Mouse (Mus musculus) myocyte (in vitro differentiated cells): ENCODE data around the gene Flt1.

Source experiments
- E2F4 ChIP-seq: IDR thresholded peaks from one replicate; pipeline ENCODE4 v1.6.1; 2011; ENCODE audit warnings: mild to moderate bottlenecking, control low read depth, moderate library complexity; ENCODE audit not compliant: insufficient read depth
- MAX ChIP-seq: IDR thresholded peaks from one replicate; pipeline ENCODE4 v1.6.1; 2011; ENCODE audit warnings: low read depth, mild to moderate bottlenecking, control low read depth
- MYOG ChIP-seq, 3 experiments: IDR thresholded peaks; one replicate each; pipeline ENCODE4 v1.6.1; 2011; ENCODE audit warnings: control low read depth in 2 of 3, low read depth in 2 of 3, mild to moderate bottlenecking in 2 of 3; ENCODE audit not compliant: insufficient read length in 2 of 3, control insufficient read depth in 1 of 3, insufficient read depth in 1 of 3
- POLR2A ChIP-seq: IDR thresholded peaks from one replicate; pipeline ENCODE4 v1.6.1; 2011; ENCODE audit warnings: low read depth, mild to moderate bottlenecking, control low read depth, moderate library complexity; ENCODE audit not compliant: insufficient read length
- TCF12 ChIP-seq: IDR thresholded peaks from one replicate; pipeline ENCODE4 v1.6.1; 2011; ENCODE audit warnings: mild to moderate bottlenecking, control low read depth; ENCODE audit not compliant: poor library complexity, insufficient read depth, severe bottlenecking
- USF1 ChIP-seq: IDR thresholded peaks from one replicate; pipeline ENCODE4 v1.6.1; 2011; ENCODE audit warnings: low read depth, mild to moderate bottlenecking, control low read depth, moderate library complexity

- TF ChIP-seq TCF12 (no peak), E2F4 (no peak), POLR2A (no peak), USF1 (no peak), MYOG (IDR thresholded peaks at IDR 0.05; ENCODE audit: control insufficient read depth in 1 of 3, insufficient read depth in 1 of 3, insufficient read length in 2 of 3, low read depth in 2 of 3) (no peak), MAX (no peak)
Observed at GRCm38 (mm10) chr5:147579148-147579547, 146.7 kb downstream of the Flt1 start.
